Mouse (Mus musculus): ENCODE data around the gene Nlrp6. TPM values are rescaled to one million over a fixed set of nuclear protein-coding genes. Genes with fewer than 3 reads are reported as not detected.

The Nlrp6 gene
- polyA plus RNA-seq (2015; fragmentation: Nextera tagmentation; extraction: Ambion mirVana): 52.8 and 53.0 TPM in 2 replicates

- H3K4me2 ChIP-seq (replicated peaks; ENCODE audit: low read depth): peak within 1 kb of the TSS; percentile 76
- no peaks in the 10 kb centered on the region for H3K9me3 ChIP-seq (ENCODE audit: control insufficient read depth)
- peaks cover 6% of the 10 kb centered on the region; the same call in 1 of the 2 replicates for H3K4me1 ChIP-seq (replicated peaks; ENCODE audit: control insufficient read depth, insufficient read depth, low read length)
- H3K27ac ChIP-seq (ENCODE audit: low read depth, low read length): peak within 1 kb of the TSS; percentile 86
- peaks cover 10% of the 10 kb centered on the region for H3K36me3 ChIP-seq (ENCODE audit: control insufficient read depth, insufficient read depth)
- peak within 1 kb of the TSS; percentile 50 for H3K4me3 ChIP-seq (ENCODE audit: low read depth, low read length)
- peak; percentile 85 for ATAC-seq
- H3K9ac ChIP-seq (ENCODE audit: low read depth, low read length): peak within 1 kb of the TSS; percentile 50
- WGBS: 35% methylated on average over 8 of the region's 8 CpGs
- no peak for TF ChIP-seq CTCF (IDR thresholded peaks at IDR 0.05; ENCODE audit: low read depth)
- peaks cover 6% of the 10 kb centered on the region; the same call in 1 of the 2 replicates for H3K27me3 ChIP-seq (replicated peaks; ENCODE audit: control insufficient read depth, insufficient read depth, low read length)
Observed at GRCm38 (mm10) chr7:140920418-140921029, at the start of gene Nlrp6. TSS of gene Nlrp6 (plus strand) at chr7:140920902.

- Histone ChIP-seq H3K9ac (ENCODE audit: low read depth, low read length) (no peak overlapping the region), H3K9me3 (ENCODE audit: control insufficient read depth) (no peaks in the 10 kb centered on the region), H3K27me3 (replicated peaks; ENCODE audit: control insufficient read depth, insufficient read depth, low read length) (no peaks in the 10 kb centered on the region), H3K36me3 (ENCODE audit: control insufficient read depth, insufficient read depth) (peaks cover 51% of the 10 kb centered on the region), H3K4me3 (ENCODE audit: low read depth, low read length) (no peak overlapping the region), H3K4me1 (replicated peaks; ENCODE audit: control insufficient read depth, insufficient read depth, low read length) (no peaks in the 10 kb centered on the region), H3K4me2 (replicated peaks; ENCODE audit: low read depth) (no peak overlapping the region), H3K27ac (ENCODE audit: low read depth, low read length) (no peak overlapping the region)
- WGBS: 93% methylated on average over 4 of the region's 4 CpGs
- no peak for ATAC-seq
- TF ChIP-seq CTCF (IDR thresholded peaks at IDR 0.05; ENCODE audit: low read depth): no peak
Observed at GRCm38 (mm10) chr7:140874224-140874623, 46.5 kb upstream of the Nlrp6 start.

- TF ChIP-seq CTCF (IDR thresholded peaks at IDR 0.05; ENCODE audit: low read depth): no peak
- H3K27ac ChIP-seq (ENCODE audit: low read depth, low read length): no peak overlapping the region
- H3K27me3 ChIP-seq (replicated peaks; ENCODE audit: control insufficient read depth, insufficient read depth, low read length): no peaks in the 10 kb centered on the region
- H3K36me3 ChIP-seq (ENCODE audit: control insufficient read depth, insufficient read depth): peaks cover 42% of the 10 kb centered on the region
- no peaks in the 10 kb centered on the region for H3K9me3 ChIP-seq (ENCODE audit: control insufficient read depth)
- ATAC-seq: no peak
- no peak overlapping the region for H3K9ac ChIP-seq (ENCODE audit: low read depth, low read length)
- peaks cover 2% of the 10 kb centered on the region; the same call in 1 of the 2 replicates for H3K4me1 ChIP-seq (replicated peaks; ENCODE audit: control insufficient read depth, insufficient read depth, low read length)
- WGBS: 81% methylated on average over 6 of the region's 6 CpGs
- no peak overlapping the region for H3K4me3 ChIP-seq (ENCODE audit: low read depth, low read length)
- no peak overlapping the region for H3K4me2 ChIP-seq (replicated peaks; ENCODE audit: low read depth)
Observed at GRCm38 (mm10) chr7:140877364-140877763, 43.3 kb upstream of the Nlrp6 start.

- no peaks in the 10 kb centered on the region for H3K27me3 ChIP-seq (replicated peaks; ENCODE audit: control insufficient read depth, insufficient read depth, low read length)
- 0 out of 2 replicates have a peak overlapping the region, but pooled peaks have one; percentile 17 for H3K4me2 ChIP-seq (replicated peaks; ENCODE audit: low read depth)
- no peak for ATAC-seq
- H3K9me3 ChIP-seq (ENCODE audit: control insufficient read depth): no peaks in the 10 kb centered on the region
- H3K4me3 ChIP-seq (ENCODE audit: low read depth, low read length): no peak overlapping the region
- H3K27ac ChIP-seq (ENCODE audit: low read depth, low read length): no peak overlapping the region
- H3K4me1 ChIP-seq (replicated peaks; ENCODE audit: control insufficient read depth, insufficient read depth, low read length): peaks cover 2% of the 10 kb centered on the region; the same call in 1 of the 2 replicates
- WGBS: 87% methylated on average over 7 of the region's 7 CpGs
- H3K9ac ChIP-seq (ENCODE audit: low read depth, low read length): no peak overlapping the region
- peaks cover 32% of the 10 kb centered on the region for H3K36me3 ChIP-seq (ENCODE audit: control insufficient read depth, insufficient read depth)
- no peak for TF ChIP-seq CTCF (IDR thresholded peaks at IDR 0.05; ENCODE audit: low read depth)
Observed at GRCm38 (mm10) chr7:140879355-140879754, 41.3 kb upstream of the Nlrp6 start.

- TF ChIP-seq CTCF (IDR thresholded peaks at IDR 0.05; ENCODE audit: low read depth): no peak
- H3K27me3 ChIP-seq (replicated peaks; ENCODE audit: control insufficient read depth, insufficient read depth, low read length): no peaks in the 10 kb centered on the region
- H3K27ac ChIP-seq (ENCODE audit: low read depth, low read length): no peak overlapping the region
- 40% methylated on average over 3 of the region's 3 CpGs for WGBS
- no peak overlapping the region for H3K4me3 ChIP-seq (ENCODE audit: low read depth, low read length)
- H3K36me3 ChIP-seq (ENCODE audit: control insufficient read depth, insufficient read depth): peaks cover 30% of the 10 kb centered on the region
- peaks cover 2% of the 10 kb centered on the region; the same call in 1 of the 2 replicates for H3K4me1 ChIP-seq (replicated peaks; ENCODE audit: control insufficient read depth, insufficient read depth, low read length)
- no peak overlapping the region for H3K9ac ChIP-seq (ENCODE audit: low read depth, low read length)
- no peaks in the 10 kb centered on the region for H3K9me3 ChIP-seq (ENCODE audit: control insufficient read depth)
- no peak for ATAC-seq
- H3K4me2 ChIP-seq (replicated peaks; ENCODE audit: low read depth): peak overlapping the region; percentile 87; the same call in 1 of the 2 replicates
Observed at GRCm38 (mm10) chr7:140880419-140880818, 40.3 kb upstream of the Nlrp6 start.

- Histone ChIP-seq H3K9ac (ENCODE audit: low read depth, low read length) (peak overlapping the region; percentile 67), H3K4me1 (replicated peaks; ENCODE audit: control insufficient read depth, insufficient read depth, low read length) (peaks cover 2% of the 10 kb centered on the region; the same call in 1 of the 2 replicates), H3K4me2 (replicated peaks; ENCODE audit: low read depth) (peak overlapping the region; percentile 87), H3K4me3 (ENCODE audit: low read depth, low read length) (peak overlapping the region; percentile 86), H3K9me3 (ENCODE audit: control insufficient read depth) (no peaks in the 10 kb centered on the region), H3K27ac (ENCODE audit: low read depth, low read length) (peak overlapping the region; percentile 81; the same call in 1 of the 2 replicates), H3K36me3 (ENCODE audit: control insufficient read depth, insufficient read depth) (peaks cover 28% of the 10 kb centered on the region), H3K27me3 (replicated peaks; ENCODE audit: control insufficient read depth, insufficient read depth, low read length) (no peaks in the 10 kb centered on the region)
- no peak for TF ChIP-seq CTCF (IDR thresholded peaks at IDR 0.05; ENCODE audit: low read depth)
- 7% methylated on average over 8 of the region's 8 CpGs for WGBS
- no peak for ATAC-seq
Observed at GRCm38 (mm10) chr7:140880865-140881515, 39.7 kb upstream of the Nlrp6 start.
